Mouse (Mus musculus) thymus, adult 18-20 months (tissue): ENCODE data around the gene S100a10.

Experiments
- DNase-seq, 2 experiments: peaks; one replicate each; pipeline ENCODE4 v3.0.0; 2022; ENCODE audit warnings: mixed read lengths in 2 of 2

S100a10 gene

DNA sequence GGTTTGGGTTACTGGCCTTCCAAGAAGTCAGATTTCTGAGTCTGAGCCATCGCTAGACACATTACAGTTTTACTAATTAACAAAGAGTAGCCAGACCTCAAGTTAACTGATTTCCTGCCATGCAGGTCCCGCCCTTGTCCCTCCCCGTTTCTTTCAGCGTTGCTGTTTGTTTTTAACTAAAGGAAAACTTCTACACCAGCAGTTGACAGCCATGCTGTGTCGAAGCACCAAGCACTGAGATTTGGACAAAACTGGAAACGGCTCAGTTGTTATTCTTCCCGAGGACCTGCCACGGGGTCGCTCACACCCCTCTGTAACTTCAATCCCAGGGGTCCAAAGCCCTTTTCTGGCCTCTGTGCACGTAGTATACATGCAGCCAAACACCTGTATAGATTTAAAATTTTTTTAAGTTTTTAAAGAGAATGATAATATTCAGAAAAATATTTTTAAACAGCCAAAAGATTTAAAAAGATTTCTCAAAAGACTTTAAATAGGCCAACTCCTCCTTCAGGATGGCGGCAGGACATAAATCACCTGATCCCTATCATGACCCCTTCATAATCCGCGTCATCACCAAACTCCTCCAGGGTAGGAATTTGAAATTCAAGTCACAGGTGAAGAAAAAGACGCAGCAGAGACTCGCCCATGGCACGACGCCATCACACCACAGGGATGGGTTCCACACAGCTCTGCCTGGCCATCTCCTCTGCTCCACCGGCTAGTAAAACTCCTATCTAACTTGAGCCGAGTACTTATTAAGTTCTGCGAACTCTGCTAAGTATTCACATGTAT, 6.9 kb upstream of the S100a10 start:
- no peak for DNase-seq

GRCm38 (mm10) chr3:93548541-93549266, 6.2 kb upstream of the S100a10 start:
- DNase-seq = no peak

- peak in 1 of 2 experiments; percentile 73 for DNase-seq
These were observed 4.9 kb upstream of the S100a10 start for GRCm38 (mm10) chr3:93549986-93550385.

GRCm38 (mm10) chr3:93551950-93552901, 2.7 kb upstream of the S100a10 start:
- DNase-seq = no peak

GRCm38 (mm10) chr3:93553311-93553710, 1.6 kb upstream of the S100a10 start:
- DNase-seq = no peak

- DNase-seq = no peak
These were observed 1.0 kb upstream of the S100a10 start for GRCm38 (mm10) chr3:93553765-93554378.

GRCm38 (mm10) chr3:93554379-93554980, 400 bp upstream of the S100a10 start:
- no peak for DNase-seq

DNA sequence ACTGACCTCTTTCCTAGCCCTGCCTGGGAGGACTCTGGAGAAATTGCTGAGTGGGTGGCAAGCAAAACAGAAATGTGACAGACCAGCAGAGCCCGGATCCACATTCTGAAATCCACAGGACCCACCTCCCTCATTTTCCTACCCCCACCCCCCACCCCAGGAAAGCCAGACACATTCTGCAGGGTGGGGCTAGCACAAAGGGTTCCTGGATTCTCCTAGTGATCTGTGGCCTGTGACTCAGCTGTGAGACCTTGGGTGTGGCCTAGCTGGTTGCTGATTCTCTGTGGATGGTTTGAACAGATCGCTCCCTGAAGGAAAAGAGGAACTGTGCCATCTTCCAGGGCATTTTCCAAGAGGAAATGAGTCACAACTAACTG, 986 bp downstream of the S100a10 start:
- peak in 1 of 2 experiments; percentile 30 for DNase-seq

DNA sequence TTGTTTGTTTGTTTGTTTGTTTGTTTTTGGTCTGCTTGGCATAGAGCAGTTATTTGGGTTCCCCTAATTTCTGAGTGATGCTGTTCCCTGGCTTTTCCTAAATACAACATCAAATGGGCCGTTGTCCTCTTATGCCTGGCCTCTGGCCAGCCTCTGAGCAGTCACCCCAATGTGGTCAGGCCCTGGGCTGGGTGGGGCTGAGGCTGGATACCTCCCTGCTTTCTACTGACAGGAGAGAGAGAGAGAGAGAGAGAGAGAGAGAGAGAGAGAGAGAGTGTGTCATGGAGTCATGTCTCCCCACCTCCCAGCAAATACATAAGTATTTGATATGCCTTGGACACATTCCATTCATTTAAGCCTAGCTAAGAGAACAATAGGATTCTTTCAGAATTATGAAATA, 1.7 kb downstream of the S100a10 start:
- no peak for DNase-seq

- no peak for DNase-seq
These were observed 2.6 kb downstream of the S100a10 start for GRCm38 (mm10) chr3:93557471-93557870.

GRCm38 (mm10) chr3:93559961-93560360, 5.1 kb downstream of the S100a10 start:
- DNase-seq = no peak

GRCm38 (mm10) chr3:93562372-93562771, 7.5 kb downstream of the S100a10 start:
- no peak for DNase-seq

- no peak for DNase-seq
These were observed 8.3 kb downstream of the S100a10 start for GRCm38 (mm10) chr3:93563216-93563615.

- DNase-seq = no peak
These were observed 12.0 kb downstream of the S100a10 start for GRCm38 (mm10) chr3:93566892-93567291.

DNA sequence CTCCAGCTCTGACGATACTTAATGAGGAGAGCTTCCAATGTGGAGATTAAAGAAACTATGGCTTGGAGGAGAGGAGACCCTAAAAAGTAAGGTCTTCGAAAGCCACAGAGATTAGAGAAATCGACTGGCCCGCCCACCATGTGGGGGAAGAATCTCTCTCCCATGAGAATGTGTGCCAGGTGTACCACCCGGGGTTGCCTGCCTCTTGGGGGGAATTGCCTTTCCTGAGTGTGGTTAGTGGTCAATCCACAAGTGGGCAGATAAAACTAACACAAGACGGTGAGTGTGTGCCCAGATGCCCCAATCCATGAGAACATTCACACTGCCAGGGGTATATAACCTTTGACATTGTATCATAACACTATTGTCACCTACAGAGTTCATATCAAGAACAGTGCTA, 12.8 kb downstream of the S100a10 start:
- DNase-seq = no peak

- no peak for DNase-seq
These were observed 13.7 kb downstream of the S100a10 start for GRCm38 (mm10) chr3:93568428-93569040.

DNA sequence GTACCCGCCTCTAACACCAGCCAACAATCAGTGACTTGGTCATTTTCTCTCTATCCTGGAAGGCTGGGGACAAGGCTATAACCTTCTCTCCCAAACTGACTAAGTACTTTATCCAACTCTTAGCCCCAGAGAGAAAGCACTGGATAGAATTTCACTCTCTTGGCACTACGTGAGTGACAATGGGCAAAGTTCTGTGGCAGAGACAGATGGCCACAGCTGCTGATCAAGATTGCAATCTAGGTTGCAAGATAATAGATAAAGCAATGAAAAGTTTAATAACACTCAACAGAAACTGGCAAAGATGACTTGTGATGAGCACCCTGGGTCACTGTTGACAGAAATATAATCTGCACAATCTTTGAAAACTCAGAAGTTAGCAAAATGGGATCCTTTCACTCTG, 14.2 kb downstream of the S100a10 start:
- no peak for DNase-seq

GRCm38 (mm10) chr3:93572058-93572791, 17.3 kb downstream of the S100a10 start:
- no peak for DNase-seq

DNA sequence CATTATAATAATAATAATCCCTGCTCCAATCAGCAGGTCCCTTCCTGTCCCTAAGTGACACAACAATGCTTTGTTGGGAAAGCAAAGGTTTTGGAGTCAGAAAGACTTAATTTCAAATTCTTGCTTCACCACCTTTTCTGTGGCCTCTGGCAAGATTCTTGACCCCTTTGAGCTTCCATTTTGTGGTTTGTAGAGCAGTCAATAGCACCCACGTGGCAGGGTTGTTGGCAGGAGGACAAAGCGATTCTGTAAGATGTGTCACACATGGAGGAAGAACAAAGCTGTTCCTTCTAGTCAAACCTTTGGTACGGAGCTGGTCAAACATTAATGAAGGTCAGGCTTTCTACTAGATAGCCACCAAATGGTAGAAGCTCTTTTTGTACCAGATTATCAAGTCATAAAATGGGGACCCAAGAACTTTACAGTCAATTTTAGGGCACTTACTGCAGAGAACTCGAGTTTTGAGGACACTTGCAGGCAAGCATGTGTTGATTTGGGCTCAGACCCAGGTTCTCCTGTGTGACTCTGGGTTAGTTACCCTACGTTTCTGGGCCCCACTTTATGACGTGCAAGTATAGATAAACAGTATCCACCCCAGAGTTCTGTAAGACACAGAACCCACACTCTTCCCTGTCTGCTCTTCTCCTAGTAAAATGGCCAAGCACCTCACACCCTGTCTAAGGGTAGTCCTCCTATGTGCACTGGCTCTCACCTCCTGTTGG, 24.6 kb downstream of the S100a10 start:
- no peak for DNase-seq

DNA sequence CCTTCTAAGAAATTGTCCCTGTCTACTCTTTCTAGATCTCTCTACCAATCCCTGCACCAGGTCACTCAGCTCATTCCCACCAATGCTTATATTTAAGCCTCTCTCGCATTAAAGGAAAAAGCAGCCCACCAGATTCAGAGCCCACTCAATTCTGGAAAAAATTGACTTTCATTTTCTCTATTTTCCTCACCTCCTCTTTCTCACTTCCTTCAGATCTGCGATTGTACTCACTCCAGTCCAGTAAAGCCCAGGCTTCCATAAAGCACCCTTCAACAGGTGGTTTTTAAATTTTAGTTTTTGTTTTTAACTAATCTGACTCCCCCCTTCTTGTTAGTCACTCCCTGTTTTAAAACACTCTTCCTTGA, 25.1 kb downstream of the S100a10 start:
- no peak for DNase-seq
